Mouse (Mus musculus) heart, postnatal 0 days (tissue): Measurements from ENCODE around the gene Cdc42ep2.

Experiments used
- CTCF ChIP-seq: IDR thresholded peaks from 2 replicates; pipeline ENCODE4 v1.5.1; 2016; ENCODE audit warnings: antibody characterized with exemption, control low read depth, low read depth
- EP300 ChIP-seq: IDR thresholded peaks from 2 replicates; pipeline ENCODE4 v1.6.1; 2016; ENCODE audit warnings: antibody characterized with exemption, low read depth

DNA sequence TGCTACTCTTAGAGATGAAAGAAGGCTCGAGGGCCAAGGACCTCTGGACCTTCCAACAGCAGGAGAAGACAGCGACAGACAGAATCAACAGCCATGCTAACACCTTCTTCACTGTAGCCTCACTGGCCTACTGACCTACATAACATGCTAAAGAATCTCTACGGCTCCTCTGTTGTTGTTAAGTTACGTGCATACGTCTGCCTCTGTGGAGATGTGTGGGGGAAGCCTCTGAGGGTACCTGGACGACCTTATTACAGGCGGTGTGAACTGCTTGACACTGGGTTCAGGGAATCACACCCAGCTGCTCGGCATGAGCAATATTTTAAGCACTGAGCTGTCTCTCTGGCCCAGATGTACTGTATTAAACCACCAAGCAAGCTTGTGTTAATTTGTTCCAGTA lies 2.9 kb upstream of the Cdc42ep2 start:
- TF ChIP-seq EP300 = no peak
- TF ChIP-seq CTCF = no peak
